Mouse (Mus musculus) T-helper 1 cell (primary cell): ENCODE measurements around the gene Snai3.

Source experiments
- in situ Hi-C: fragments of 300-600 bp; cut with MboI, MseI; formaldehyde crosslinking; loops from one replicate; pipeline ENCODE4 v1.15.1; 2025; ENCODE audit warnings: high pct_unique_total_duplicates

Snai3 gene

GRCm38 (mm10) chr8:122459990-122460389 lies 543 bp downstream of the Snai3 start:
- in situ Hi-C loops, result no loop called here

- in situ Hi-C loops, result no loop called here
Measured at GRCm38 (mm10) chr8:122459218-122459900, 1.2 kb downstream of the Snai3 start.

- in situ Hi-C loops, result no loop called here
Measured at GRCm38 (mm10) chr8:122457171-122457570, 3.4 kb downstream of the Snai3 start.

- in situ Hi-C loops, result no loop called here
Measured at GRCm38 (mm10) chr8:122454409-122454808, 6.1 kb downstream of the Snai3 start.

- in situ Hi-C loops, result no loop called here
Measured at GRCm38 (mm10) chr8:122452154-122452553, 8.4 kb downstream of the Snai3 start.

- in situ Hi-C loops, result no loop called here
Measured at GRCm38 (mm10) chr8:122451161-122451703, 9.3 kb downstream of the Snai3 start.

GRCm38 (mm10) chr8:122445203-122445602 lies 15.3 kb downstream of the Snai3 start:
- in situ Hi-C loops, result loop anchor here (25.0 kb wide), 1 partner anchor 1117 kb away; no protein-coding TSS in a partner anchor

- in situ Hi-C loops, result loop anchor here (25.0 kb wide), 1 partner anchor 1118 kb away; no protein-coding TSS in a partner anchor
Measured at GRCm38 (mm10) chr8:122444058-122444748, 16.3 kb downstream of the Snai3 start.

GRCm38 (mm10) chr8:122443262-122444006 lies 17.1 kb downstream of the Snai3 start, which contains the start of gene Mvd:
Gene Mvd (minus strand): TSS chr8:122443422.
- in situ Hi-C loops, result loop anchor here (25.0 kb wide), 1 partner anchor 1119 kb away; no protein-coding TSS in a partner anchor

GRCm38 (mm10) chr8:122442781-122443180 lies 17.8 kb downstream of the Snai3 start:
- in situ Hi-C loops, result loop anchor here (25.0 kb wide), 1 partner anchor 1120 kb away; no protein-coding TSS in a partner anchor

GRCm38 (mm10) chr8:122442356-122442755 lies 18.2 kb downstream of the Snai3 start:
- in situ Hi-C loops, result loop anchor here (25.0 kb wide), 1 partner anchor 1120 kb away; no protein-coding TSS in a partner anchor

- in situ Hi-C loops, result loop anchor here (25.0 kb wide), 1 partner anchor 1121 kb away; no protein-coding TSS in a partner anchor
Measured at GRCm38 (mm10) chr8:122441326-122441725, 19.2 kb downstream of the Snai3 start.

- in situ Hi-C loops, result loop anchor here (25.0 kb wide), 1 partner anchor 1123 kb away; no protein-coding TSS in a partner anchor
Measured at GRCm38 (mm10) chr8:122439336-122439735, 21.2 kb downstream of the Snai3 start.

- in situ Hi-C loops, result loop anchor here (25.0 kb wide), 1 partner anchor 1124 kb away; no protein-coding TSS in a partner anchor
Measured at GRCm38 (mm10) chr8:122437708-122438331, 22.7 kb downstream of the Snai3 start.

- in situ Hi-C loops, result loop anchor here (25.0 kb wide), 1 partner anchor 1126 kb away; no protein-coding TSS in a partner anchor
Measured at GRCm38 (mm10) chr8:122436586-122437125, 23.9 kb downstream of the Snai3 start.

GRCm38 (mm10) chr8:122436146-122436545 lies 24.4 kb downstream of the Snai3 start:
- in situ Hi-C loops, result loop anchor here (25.0 kb wide), 1 partner anchor 1126 kb away; no protein-coding TSS in a partner anchor

- in situ Hi-C loops, result loop anchor here (25.0 kb wide), 1 partner anchor 1127 kb away; no protein-coding TSS in a partner anchor
Measured at GRCm38 (mm10) chr8:122435375-122435774, 25.2 kb downstream of the Snai3 start.

GRCm38 (mm10) chr8:122433269-122433905 lies 27.1 kb downstream of the Snai3 start:
- in situ Hi-C loops, result loop anchor here (5.0 to 25.0 kb wide), 2 partner anchors 39 to 1129 kb away; no protein-coding TSS in a partner anchor

GRCm38 (mm10) chr8:122432443-122433268 lies 27.9 kb downstream of the Snai3 start, which contains the start of gene Cyba:
Gene Cyba (minus strand): TSS chr8:122432930.
- in situ Hi-C loops, result loop anchor here (5.0 to 25.0 kb wide), 2 partner anchors 40 to 1130 kb away; no protein-coding TSS in a partner anchor
